Mouse (Mus musculus): Measurements from ENCODE around the gene Ghrhr.

GRCm38 (mm10) chr6:55342328-55342727 lies 33.8 kb upstream of the Ghrhr start:
- TF ChIP-seq CTCF (IDR thresholded peaks at IDR 0.05) (no peak), EP300 (IDR thresholded peaks at IDR 0.05; ENCODE audit: insufficient read depth, low read depth, low read length) (no peak), POLR2A (IDR thresholded peaks at IDR 0.05; ENCODE audit: insufficient read depth, low read depth, low read length) (no peak)
